Mouse (Mus musculus): ENCODE data around the gene Ankrd17. TPM values are rescaled to one million over a fixed set of nuclear protein-coding genes. Genes with fewer than 3 reads are reported as not detected.

Ankrd17 gene
- total and polyA plus RNA-seq, 2 experiments = 12.7 to 37.8 TPM

- no peak for TF ChIP-seq CTCF (IDR thresholded peaks at IDR 0.05; ENCODE audit: low read depth, low read length)
- no peak for TF ChIP-seq POLR2A (IDR thresholded peaks at IDR 0.05; ENCODE audit: extremely low read depth, insufficient read depth, low read length)
- no peak for DNase-seq (ENCODE audit: extremely low read depth, low read depth, low spot score)
- peaks cover 3% of the 10 kb centered on the region; the same call in 1 of the 2 replicates for H3K4me1 ChIP-seq (ENCODE audit: control insufficient read depth, insufficient read depth, low read length)
- H3K9ac ChIP-seq (ENCODE audit: low read depth, low read length) = no peak overlapping the region
- H3K36me3 ChIP-seq (ENCODE audit: control insufficient read depth, insufficient read depth, low read length) = peaks cover 37% of the 10 kb centered on the region
- 97% methylated on average over 3 of the region's 3 CpGs for WGBS
- no peaks in the 10 kb centered on the region for H3K27me3 ChIP-seq (ENCODE audit: control insufficient read depth, insufficient read depth, low read length)
- no peak overlapping the region for H3K4me3 ChIP-seq (ENCODE audit: insufficient read depth, low read depth, low read length)
- H3K27ac ChIP-seq (replicated peaks; ENCODE audit: insufficient read depth, low read depth, low read length) = no peak overlapping the region
- no peaks in the 10 kb centered on the region; the same call in 1 of the 2 replicates for H3K79me2 ChIP-seq (ENCODE audit: control insufficient read depth, insufficient read depth, low read length)
These were observed 139.7 kb downstream of the Ankrd17 start for GRCm38 (mm10) chr5:90226696-90227095.

GRCm38 (mm10) chr5:90224730-90225129 lies 141.6 kb downstream of the Ankrd17 start:
- DNase-seq (ENCODE audit: extremely low read depth, low read depth, low spot score) = no peak
- no peaks in the 10 kb centered on the region for H3K27me3 ChIP-seq (ENCODE audit: control insufficient read depth, insufficient read depth, low read length)
- 82% methylated on average over 5 of the region's 5 CpGs for WGBS
- no peak overlapping the region for H3K4me3 ChIP-seq (ENCODE audit: insufficient read depth, low read depth, low read length)
- H3K27ac ChIP-seq (replicated peaks; ENCODE audit: insufficient read depth, low read depth, low read length) = no peak overlapping the region
- peaks cover 3% of the 10 kb centered on the region; the same call in 1 of the 2 replicates for H3K4me1 ChIP-seq (ENCODE audit: control insufficient read depth, insufficient read depth, low read length)
- TF ChIP-seq CTCF (IDR thresholded peaks at IDR 0.05; ENCODE audit: low read depth, low read length) (no peak), POLR2A (IDR thresholded peaks at IDR 0.05; ENCODE audit: extremely low read depth, insufficient read depth, low read length) (no peak)
- H3K79me2 ChIP-seq (ENCODE audit: control insufficient read depth, insufficient read depth, low read length) = no peaks in the 10 kb centered on the region; the same call in 1 of the 2 replicates
- H3K9ac ChIP-seq (ENCODE audit: low read depth, low read length) = no peak overlapping the region
- peaks cover 26% of the 10 kb centered on the region for H3K36me3 ChIP-seq (ENCODE audit: control insufficient read depth, insufficient read depth, low read length)

- Histone ChIP-seq H3K4me1 (ENCODE audit: control insufficient read depth, insufficient read depth, low read length) (peaks cover 3% of the 10 kb centered on the region; the same call in 1 of the 2 replicates), H3K27ac (replicated peaks; ENCODE audit: insufficient read depth, low read depth, low read length) (peak within 1 kb of the TSS; percentile 61), H3K79me2 (ENCODE audit: control insufficient read depth, insufficient read depth, low read length) (no peaks in the 10 kb centered on the region; the same call in 1 of the 2 replicates), H3K4me3 (ENCODE audit: insufficient read depth, low read depth, low read length) (peak within 1 kb of the TSS; percentile 81), H3K27me3 (ENCODE audit: control insufficient read depth, insufficient read depth, low read length) (no peaks in the 10 kb centered on the region), H3K36me3 (ENCODE audit: control insufficient read depth, insufficient read depth, low read length) (peaks cover 20% of the 10 kb centered on the region), H3K9ac (ENCODE audit: low read depth, low read length) (peak within 1 kb of the TSS; percentile 80)
- DNase-seq (ENCODE audit: extremely low read depth, low read depth, low spot score) = peak; percentile 99
- TF ChIP-seq CTCF (IDR thresholded peaks at IDR 0.05; ENCODE audit: low read depth, low read length) (peak; percentile 42), POLR2A (IDR thresholded peaks at IDR 0.05; ENCODE audit: extremely low read depth, insufficient read depth, low read length) (peak; percentile 46; the same call in 1 of the 2 replicates)
- under 1% methylated on average over 62 of the region's 62 CpGs for WGBS
These were observed 142.6 kb downstream of the Ankrd17 start, which contains the start of gene Cox18 for GRCm38 (mm10) chr5:90223534-90224381. Cox18 (minus strand) TSS chr5:90224001.

GRCm38 (mm10) chr5:90222937-90223336 lies 143.4 kb downstream of the Ankrd17 start:
- Histone ChIP-seq H3K4me3 (ENCODE audit: insufficient read depth, low read depth, low read length) (peak overlapping the region; percentile 81; the same call in 1 of the 2 replicates), H3K36me3 (ENCODE audit: control insufficient read depth, insufficient read depth, low read length) (peaks cover 18% of the 10 kb centered on the region; the same call in 1 of the 2 replicates), H3K9ac (ENCODE audit: low read depth, low read length) (0 out of 2 replicates have a peak overlapping the region, but pooled peaks have one; percentile 11), H3K27ac (replicated peaks; ENCODE audit: insufficient read depth, low read depth, low read length) (no peak overlapping the region), H3K4me1 (ENCODE audit: control insufficient read depth, insufficient read depth, low read length) (peaks cover 3% of the 10 kb centered on the region; the same call in 1 of the 2 replicates), H3K27me3 (ENCODE audit: control insufficient read depth, insufficient read depth, low read length) (no peaks in the 10 kb centered on the region), H3K79me2 (ENCODE audit: control insufficient read depth, insufficient read depth, low read length) (no peaks in the 10 kb centered on the region; the same call in 1 of the 2 replicates)
- DNase-seq (ENCODE audit: extremely low read depth, low read depth, low spot score) = no peak
- WGBS = 33% methylated on average over 3 of the region's 3 CpGs
- TF ChIP-seq CTCF (IDR thresholded peaks at IDR 0.05; ENCODE audit: low read depth, low read length) (no peak), POLR2A (IDR thresholded peaks at IDR 0.05; ENCODE audit: extremely low read depth, insufficient read depth, low read length) (no peak)

- Histone ChIP-seq H3K36me3 (ENCODE audit: control insufficient read depth, insufficient read depth, low read length) (peaks cover 20% of the 10 kb centered on the region; the same call in 1 of the 2 replicates), H3K4me3 (ENCODE audit: insufficient read depth, low read depth, low read length) (no peak overlapping the region), H3K4me1 (ENCODE audit: control insufficient read depth, insufficient read depth, low read length) (no peaks in the 10 kb centered on the region), H3K27ac (replicated peaks; ENCODE audit: insufficient read depth, low read depth, low read length) (no peak overlapping the region), H3K27me3 (ENCODE audit: control insufficient read depth, insufficient read depth, low read length) (no peaks in the 10 kb centered on the region), H3K79me2 (ENCODE audit: control insufficient read depth, insufficient read depth, low read length) (no peaks in the 10 kb centered on the region; the same call in 1 of the 2 replicates), H3K9ac (ENCODE audit: low read depth, low read length) (no peak overlapping the region)
- DNase-seq (ENCODE audit: extremely low read depth, low read depth, low spot score) = no peak
- WGBS = 65% methylated on average over 3 of the region's 3 CpGs
- TF ChIP-seq CTCF (IDR thresholded peaks at IDR 0.05; ENCODE audit: low read depth, low read length) (no peak), POLR2A (IDR thresholded peaks at IDR 0.05; ENCODE audit: extremely low read depth, insufficient read depth, low read length) (no peak)
These were observed 148.6 kb downstream of the Ankrd17 start for GRCm38 (mm10) chr5:90217791-90218190.
